Mouse (Mus musculus): ENCODE measurements around the gene Iffo2. TPM values are rescaled to one million over a fixed set of nuclear protein-coding genes. Genes with fewer than 3 reads are reported as not detected.

Gene Iffo2
- polyA plus RNA-seq, 1 experiment from 2014 or later, result 7.3 TPM

GRCm38 (mm10) chr4:139501702-139502101 is 28.6 kb upstream of the Iffo2 start:
- Histone ChIP-seq H3K27me3 (replicated peaks) (no peaks in the 10 kb centered on the region), H3K36me3 (no peaks in the 10 kb centered on the region)
- WGBS, result 82% methylated on average over 6 of the region's 6 CpGs

DNA sequence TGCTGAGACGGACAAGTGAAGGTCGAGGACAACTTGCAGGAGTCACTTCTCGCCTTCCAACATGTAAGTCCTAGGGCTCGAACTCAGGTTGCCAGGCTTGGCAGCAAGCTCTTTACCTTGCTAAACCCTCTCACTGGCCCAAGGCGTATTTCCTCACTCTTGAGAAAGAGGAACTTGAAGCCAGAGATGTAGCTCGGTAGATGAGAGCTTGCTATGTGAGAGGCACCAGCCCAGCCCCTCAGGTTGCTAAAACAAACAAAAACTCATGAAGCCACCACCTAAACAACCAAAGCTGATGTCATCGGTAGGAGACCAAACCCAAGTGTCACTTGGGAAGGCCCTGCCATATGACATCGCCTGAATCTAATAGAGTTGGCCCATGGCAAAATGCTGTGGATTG is 26.4 kb upstream of the Iffo2 start:
- Histone ChIP-seq H3K4me1 (no peaks in the 10 kb centered on the region), H3K9ac (no peak overlapping the region), H3K9me3 (peaks cover 7% of the 10 kb centered on the region; the same call in 1 of the 2 replicates), H3K27ac (no peak overlapping the region), H3K4me3 (no peak overlapping the region), H3K36me3 (no peaks in the 10 kb centered on the region), H3K27me3 (replicated peaks) (no peaks in the 10 kb centered on the region), H3K4me2 (replicated peaks) (no peak overlapping the region)
- WGBS, result 89% methylated on average over 8 of the region's 8 CpGs
- no peak for ATAC-seq (ENCODE audit: low FRiP score, low read depth)

More at GRCm38 (mm10) chr4:139501702-139502101, 28.6 kb upstream of the Iffo2 start:
- Histone ChIP-seq H3K4me1 (peaks cover 6% of the 10 kb centered on the region), H3K9me3 (peaks cover 7% of the 10 kb centered on the region; the same call in 1 of the 2 replicates), H3K4me2 (replicated peaks) (no peak overlapping the region), H3K27ac (no peak overlapping the region), H3K9ac (no peak overlapping the region), H3K4me3 (no peak overlapping the region)
- ATAC-seq (ENCODE audit: low FRiP score, low read depth), result no peak

DNA sequence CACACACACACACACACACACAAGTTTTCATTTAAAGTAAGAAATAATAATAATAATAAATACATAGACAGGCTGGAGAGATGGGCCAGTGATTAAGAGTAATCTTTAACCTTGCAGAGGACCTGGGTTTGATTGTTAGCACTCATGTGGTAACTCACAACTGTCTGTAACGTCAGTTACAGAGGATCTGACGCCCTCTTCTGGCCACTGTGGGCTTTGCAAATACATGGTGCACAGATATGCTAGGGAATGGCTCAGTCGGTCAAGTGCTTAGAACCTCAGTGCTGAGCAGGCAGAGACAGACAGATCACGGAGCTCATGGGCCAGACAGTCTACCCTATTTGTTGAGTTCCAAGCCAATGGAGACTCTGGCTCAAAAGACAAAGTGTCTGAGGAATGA is 24.6 kb upstream of the Iffo2 start:
- Histone ChIP-seq H3K4me1 (no peaks in the 10 kb centered on the region), H3K27me3 (replicated peaks) (no peaks in the 10 kb centered on the region), H3K9ac (no peak overlapping the region), H3K36me3 (no peaks in the 10 kb centered on the region), H3K27ac (no peak overlapping the region), H3K4me2 (replicated peaks) (no peak overlapping the region), H3K4me3 (no peak overlapping the region), H3K9me3 (peaks cover 7% of the 10 kb centered on the region; the same call in 1 of the 2 replicates)
- 74% methylated on average over 4 of the region's 4 CpGs for WGBS
- no peak for ATAC-seq (ENCODE audit: low FRiP score, low read depth)

DNA sequence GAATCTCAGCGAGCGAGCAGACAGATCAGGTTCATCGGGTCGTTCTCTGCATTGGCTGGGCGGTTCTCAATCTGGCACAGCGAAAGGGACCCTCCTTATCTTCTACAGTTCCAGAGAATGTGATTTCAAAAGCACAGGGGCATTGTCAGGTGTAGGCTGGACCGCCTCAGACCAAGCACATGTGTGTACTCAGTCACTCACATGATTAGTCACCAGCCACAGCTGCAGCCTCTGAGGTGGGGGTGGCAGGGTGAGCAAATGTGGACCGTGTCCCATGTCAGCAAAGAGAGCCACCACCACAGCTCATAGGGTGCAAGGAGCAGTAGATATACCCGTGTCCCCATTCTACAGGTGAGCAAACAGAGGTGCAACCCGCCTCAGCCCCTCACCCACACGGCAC is 23.6 kb upstream of the Iffo2 start:
- H3K4me2 ChIP-seq (replicated peaks), result no peak overlapping the region
- H3K36me3 ChIP-seq, result no peaks in the 10 kb centered on the region
- 94% methylated on average over 11 of the region's 11 CpGs for WGBS

DNA sequence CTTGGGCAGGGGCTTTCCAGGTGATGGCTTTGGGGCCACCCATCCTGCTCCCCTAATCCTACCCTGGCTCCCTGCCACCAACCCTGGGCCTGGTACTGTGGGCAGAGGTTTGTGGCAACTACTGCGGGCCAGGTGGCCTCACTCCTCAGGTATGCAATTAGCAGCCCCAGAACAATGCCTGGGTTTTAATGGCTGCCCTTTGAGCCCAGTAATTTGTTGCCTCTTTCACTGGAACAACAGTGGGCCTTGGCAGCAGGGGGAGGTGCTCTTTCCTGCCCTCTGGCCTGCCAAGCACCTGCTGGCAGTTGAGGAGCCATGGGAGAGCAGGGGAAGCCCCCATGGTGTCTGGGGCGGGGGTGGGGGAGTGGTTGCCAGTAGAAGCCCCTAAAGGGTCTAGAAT is 21.3 kb upstream of the Iffo2 start:
- H3K4me2 ChIP-seq (replicated peaks), result no peak overlapping the region
- 57% methylated on average over 2 of the region's 2 CpGs for WGBS
- no peaks in the 10 kb centered on the region for H3K4me1 ChIP-seq
- no peaks in the 10 kb centered on the region for H3K27me3 ChIP-seq (replicated peaks)
- H3K9me3 ChIP-seq, result peaks cover 7% of the 10 kb centered on the region; the same call in 1 of the 2 replicates
- no peak overlapping the region for H3K27ac ChIP-seq
- H3K9ac ChIP-seq, result no peak overlapping the region
- no peaks in the 10 kb centered on the region for H3K36me3 ChIP-seq
- no peak overlapping the region for H3K4me3 ChIP-seq
- no peak for ATAC-seq (ENCODE audit: low FRiP score, low read depth)

More for the DNA sequence above, 23.6 kb upstream of the Iffo2 start:
- no peak overlapping the region for H3K4me3 ChIP-seq
- H3K27ac ChIP-seq, result no peak overlapping the region
- ATAC-seq (ENCODE audit: low FRiP score, low read depth), result no peak
- H3K27me3 ChIP-seq (replicated peaks), result no peaks in the 10 kb centered on the region
- H3K9ac ChIP-seq, result no peak overlapping the region
- H3K9me3 ChIP-seq, result peaks cover 7% of the 10 kb centered on the region; the same call in 1 of the 2 replicates
- H3K4me1 ChIP-seq, result no peaks in the 10 kb centered on the region

- Histone ChIP-seq H3K4me2 (replicated peaks) (no peak overlapping the region), H3K4me3 (no peak overlapping the region), H3K36me3 (no peaks in the 10 kb centered on the region), H3K4me1 (no peaks in the 10 kb centered on the region), H3K27ac (no peak overlapping the region), H3K9ac (no peak overlapping the region), H3K27me3 (replicated peaks) (no peaks in the 10 kb centered on the region), H3K9me3 (no peaks in the 10 kb centered on the region)
- 82% methylated on average over 2 of the region's 2 CpGs for WGBS
- ATAC-seq (ENCODE audit: low FRiP score, low read depth), result no peak
Measured at GRCm38 (mm10) chr4:139511557-139511956, 18.8 kb upstream of the Iffo2 start.

- 82% methylated on average over 2 of the region's 2 CpGs for WGBS
- ATAC-seq (ENCODE audit: low FRiP score, low read depth), result no peak
- H3K9ac ChIP-seq, result no peak overlapping the region
Measured at GRCm38 (mm10) chr4:139512985-139513384, 17.4 kb upstream of the Iffo2 start.

DNA sequence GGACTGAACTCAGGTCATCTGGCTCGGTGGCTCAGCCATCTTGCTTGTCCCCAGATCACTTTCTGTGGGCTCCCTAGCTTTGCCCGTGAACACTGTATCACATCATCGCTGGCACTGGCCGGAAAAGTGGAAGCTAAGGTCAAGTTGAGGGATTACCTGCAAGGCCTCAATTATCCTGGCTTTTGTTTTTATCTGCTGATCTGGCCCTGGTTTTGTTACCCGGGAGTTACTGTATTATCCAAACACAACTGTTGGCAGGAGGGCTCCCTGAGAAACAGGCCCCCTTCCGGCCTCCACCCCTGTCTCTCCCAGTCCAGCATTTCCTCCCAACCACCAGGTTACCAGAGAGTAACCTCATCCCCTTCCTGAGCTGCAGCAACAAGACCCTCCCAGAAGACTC is 11.1 kb upstream of the Iffo2 start:
- no peak overlapping the region for H3K4me3 ChIP-seq
- no peaks in the 10 kb centered on the region for H3K4me1 ChIP-seq
- H3K27ac ChIP-seq, result no peak overlapping the region
- H3K36me3 ChIP-seq, result no peaks in the 10 kb centered on the region
- WGBS, result 91% methylated on average over 6 of the region's 6 CpGs
- H3K9ac ChIP-seq, result no peak overlapping the region
- no peaks in the 10 kb centered on the region for H3K9me3 ChIP-seq
- ATAC-seq (ENCODE audit: low FRiP score, low read depth), result no peak
- H3K4me2 ChIP-seq (replicated peaks), result no peak overlapping the region
- H3K27me3 ChIP-seq (replicated peaks), result no peaks in the 10 kb centered on the region; the same call in 1 of the 2 replicates

More at GRCm38 (mm10) chr4:139512985-139513384, 17.4 kb upstream of the Iffo2 start:
- Histone ChIP-seq H3K9me3 (no peaks in the 10 kb centered on the region), H3K4me1 (no peaks in the 10 kb centered on the region), H3K36me3 (no peaks in the 10 kb centered on the region), H3K4me2 (replicated peaks) (no peak overlapping the region), H3K4me3 (no peak overlapping the region), H3K27ac (no peak overlapping the region), H3K27me3 (replicated peaks) (no peaks in the 10 kb centered on the region)

DNA sequence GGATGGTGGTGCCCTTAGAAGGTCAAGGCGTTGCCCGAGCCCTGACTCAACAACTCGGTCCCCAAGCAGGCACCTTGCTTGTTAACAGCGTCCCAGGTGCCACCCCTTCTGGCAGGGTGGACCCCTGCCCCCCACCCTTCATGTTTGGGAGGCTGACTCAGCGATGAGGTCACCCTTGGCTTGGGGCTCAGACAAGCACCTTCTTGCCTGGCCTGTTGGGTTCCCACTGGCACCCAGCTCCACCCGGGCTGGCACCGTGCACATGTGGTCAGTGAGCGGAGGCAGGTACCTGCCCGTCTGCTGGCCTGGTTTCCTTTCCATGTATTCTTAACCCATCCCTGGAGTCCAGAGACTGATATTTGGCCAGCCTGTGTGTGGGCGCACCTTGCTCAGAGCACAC is 8.4 kb upstream of the Iffo2 start:
- no peak for ATAC-seq (ENCODE audit: low FRiP score, low read depth)
- Histone ChIP-seq H3K4me3 (no peak overlapping the region), H3K4me1 (no peaks in the 10 kb centered on the region), H3K9ac (no peak overlapping the region), H3K27me3 (replicated peaks) (no peaks in the 10 kb centered on the region; the same call in 1 of the 2 replicates), H3K36me3 (no peaks in the 10 kb centered on the region), H3K27ac (no peak overlapping the region), H3K9me3 (no peaks in the 10 kb centered on the region), H3K4me2 (replicated peaks) (no peak overlapping the region)
- WGBS, result 89% methylated on average over 10 of the region's 10 CpGs

- WGBS, result 73% methylated on average over 12 of the region's 12 CpGs
- Histone ChIP-seq H3K36me3 (no peaks in the 10 kb centered on the region), H3K9me3 (no peaks in the 10 kb centered on the region), H3K4me1 (no peaks in the 10 kb centered on the region), H3K9ac (no peak overlapping the region), H3K27me3 (replicated peaks) (no peaks in the 10 kb centered on the region; the same call in 1 of the 2 replicates), H3K4me3 (no peak overlapping the region), H3K4me2 (replicated peaks) (no peak overlapping the region), H3K27ac (no peak overlapping the region)
- ATAC-seq (ENCODE audit: low FRiP score, low read depth), result no peak
Measured at GRCm38 (mm10) chr4:139526475-139526874, 3.9 kb upstream of the Iffo2 start.

- Histone ChIP-seq H3K4me1 (peaks cover 6% of the 10 kb centered on the region; the same call in 1 of the 2 replicates), H3K4me2 (replicated peaks) (no peak overlapping the region), H3K27me3 (replicated peaks) (no peaks in the 10 kb centered on the region), H3K9me3 (no peaks in the 10 kb centered on the region), H3K27ac (no peak overlapping the region), H3K36me3 (no peaks in the 10 kb centered on the region), H3K4me3 (no peak overlapping the region), H3K9ac (no peak overlapping the region)
- no peak for ATAC-seq (ENCODE audit: low FRiP score, low read depth)
- 88% methylated on average over 10 of the region's 10 CpGs for WGBS
Measured at GRCm38 (mm10) chr4:139532081-139532480, 1.7 kb downstream of the Iffo2 start.

- Histone ChIP-seq H3K4me3 (no peak overlapping the region), H3K4me2 (replicated peaks) (no peak overlapping the region), H3K9ac (no peak overlapping the region), H3K27me3 (replicated peaks) (no peaks in the 10 kb centered on the region), H3K4me1 (peaks cover 6% of the 10 kb centered on the region; the same call in 1 of the 2 replicates), H3K9me3 (no peaks in the 10 kb centered on the region), H3K27ac (no peak overlapping the region), H3K36me3 (no peaks in the 10 kb centered on the region)
- WGBS, result 33% methylated on average over 12 of the region's 12 CpGs
- ATAC-seq (ENCODE audit: low FRiP score, low read depth), result no peak
Measured at GRCm38 (mm10) chr4:139535127-139535695, 4.9 kb downstream of the Iffo2 start.

DNA sequence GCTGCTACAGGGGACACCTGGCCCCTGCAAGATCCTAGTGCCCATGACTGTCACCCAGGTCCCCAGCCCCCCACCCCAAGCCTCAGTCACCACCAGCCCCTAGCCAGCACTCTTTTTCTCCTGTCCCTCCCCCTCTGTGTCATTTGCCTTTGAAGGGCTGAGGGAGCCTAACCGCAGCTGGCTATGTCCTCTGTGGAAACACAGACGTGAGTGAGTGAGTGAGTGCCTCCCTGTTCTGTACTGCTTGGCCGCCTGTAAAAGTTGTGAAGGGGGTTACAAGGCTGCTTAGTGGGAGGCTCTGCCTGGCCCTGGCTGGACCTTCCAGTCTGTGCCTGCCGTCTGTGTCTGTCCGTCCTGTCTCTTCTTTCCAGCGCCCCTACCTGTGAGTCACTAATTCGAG is 5.4 kb downstream of the Iffo2 start:
- Histone ChIP-seq H3K27me3 (replicated peaks) (no peaks in the 10 kb centered on the region), H3K9ac (no peak overlapping the region), H3K4me3 (no peak overlapping the region), H3K36me3 (no peaks in the 10 kb centered on the region), H3K4me1 (peaks cover 6% of the 10 kb centered on the region; the same call in 1 of the 2 replicates), H3K9me3 (no peaks in the 10 kb centered on the region), H3K27ac (no peak overlapping the region), H3K4me2 (replicated peaks) (no peak overlapping the region)
- 51% methylated on average over 7 of the region's 7 CpGs for WGBS
- no peak for ATAC-seq (ENCODE audit: low FRiP score, low read depth)

All from neural tube, embryonic 12.5 days (tissue).